18 mouse cellular contexts compared by ENCODE assay signal in the genomic region with DNA sequence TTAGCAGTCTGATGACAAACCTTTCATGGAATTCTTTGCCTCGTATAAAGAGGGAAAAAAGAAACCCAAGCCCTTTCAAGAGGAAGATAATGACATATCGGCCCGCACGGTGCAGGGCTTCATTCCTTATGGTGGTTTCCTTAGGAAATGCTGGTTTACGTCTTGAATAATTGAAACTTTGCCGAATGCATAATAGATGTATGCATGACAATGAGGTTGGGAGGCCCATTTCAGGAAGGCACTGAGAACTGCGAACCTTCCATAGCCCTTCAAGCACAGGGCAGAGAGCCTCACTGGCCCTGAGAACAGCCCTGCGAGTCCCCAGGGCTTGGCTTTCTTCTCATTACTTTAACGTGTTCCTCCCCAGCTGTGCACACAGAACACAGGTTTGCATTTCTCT.
A peak's percentile ranks its signal among the peaks of the same experiment; 100 is the strongest.
DNase-seq lines count a peak whose midpoint lies in the region; ATAC-seq lines count a peak whose summit lies in the region.
"Had no signal": no experiment of that assay in that cellular context is flagged by ENCODE, and none has a peak within 500 bp of the region (broad histone marks: within the 10 kb centered on the region; RNA-seq: fewer than 3 reads in every experiment).

No protein-coding gene starts in this region.

- H3K4me3 ChIP-seq in forebrain, embryonic 13.5 days, result no peak overlapping the region
- H3K4me3 ChIP-seq in forebrain, embryonic 10.5 days, result no peak overlapping the region
- H3K4me3 ChIP-seq in hindbrain, embryonic 13.5 days, result no peak overlapping the region
- H3K4me3 ChIP-seq in midbrain, embryonic 16.5 days (ENCODE audit: low read depth, low read length), result no peak overlapping the region
- H3K4me3 ChIP-seq: heart, embryonic 10.5 days; liver, embryonic 15.5 days had no signal

- H3K9ac ChIP-seq in forebrain, embryonic 13.5 days, result no peak overlapping the region
- H3K9ac ChIP-seq in hindbrain, embryonic 13.5 days, result no peak overlapping the region; the same call in 1 of the 2 replicates
- H3K9ac ChIP-seq in midbrain, embryonic 16.5 days (ENCODE audit: low read depth, low read length), result no peak overlapping the region
- H3K9ac ChIP-seq: liver, embryonic 15.5 days had no signal

- intact Hi-C loops in gastrocnemius, postnatal 14 days (cut with DNase I; ENCODE audit: low total_unique reads), result no loop called here

- H3K4me1 ChIP-seq in forebrain, embryonic 13.5 days, result peaks cover 16% of the 10 kb centered on the region
- H3K4me1 ChIP-seq in forebrain, embryonic 10.5 days, result peaks cover 5% of the 10 kb centered on the region
- H3K4me1 ChIP-seq in hindbrain, embryonic 13.5 days (replicated peaks), result peaks cover 26% of the 10 kb centered on the region
- peaks cover 2% of the 10 kb centered on the region; the same call in 1 of the 2 replicates for H3K4me1 ChIP-seq in midbrain, embryonic 16.5 days (ENCODE audit: control insufficient read depth, insufficient read depth, low read length)
- H3K4me1 ChIP-seq: liver, embryonic 15.5 days had no signal

- no peak for DNase-seq in forebrain, embryonic 10.5 days (ENCODE audit: extremely low spot score, low spot score)
- DNase-seq in brain, embryonic 18.5 days (ENCODE audit: low read depth, low spot score), result peak; percentile 46
- DNase-seq in gastrocnemius, postnatal 14 days, result no peak
- no peak for DNase-seq in urinary bladder, postnatal 10 days (ENCODE audit: low spot score)
- DNase-seq: adrenal gland, postnatal 25 days; cerebellum, adult 9-11 months; gastrocnemius, postnatal 25 days; heart, postnatal 14 days; kidney, adult 9 months; kidney, postnatal 4 days; right cerebral cortex, postnatal 4 days; thymus, postnatal 25 days had no signal

- no peaks in the 10 kb centered on the region for H3K9me3 ChIP-seq in forebrain, embryonic 13.5 days (replicated peaks)
- H3K9me3 ChIP-seq in forebrain, embryonic 10.5 days, result no peaks in the 10 kb centered on the region
- no peaks in the 10 kb centered on the region for H3K9me3 ChIP-seq in hindbrain, embryonic 13.5 days
- no peaks in the 10 kb centered on the region for H3K9me3 ChIP-seq in midbrain, embryonic 16.5 days (replicated peaks; ENCODE audit: control insufficient read depth, low read length, poor library complexity, severe bottlenecking)
- H3K9me3 ChIP-seq: heart, embryonic 10.5 days; liver, embryonic 15.5 days had no signal

- 30% methylated on average over 9 of the region's 9 CpGs for WGBS in forebrain, embryonic 13.5 days
- 74% methylated on average over 9 of the region's 9 CpGs for WGBS in forebrain, embryonic 10.5 days
- 30% methylated on average over 9 of the region's 9 CpGs for WGBS in hindbrain, embryonic 13.5 days
- WGBS in midbrain, embryonic 16.5 days, result 23% methylated on average over 9 of the region's 9 CpGs

- H3K36me3 ChIP-seq in forebrain, embryonic 13.5 days (ENCODE audit: poor library complexity, severe bottlenecking), result no peaks in the 10 kb centered on the region
- H3K36me3 ChIP-seq in forebrain, embryonic 10.5 days (replicated peaks), result no peaks in the 10 kb centered on the region
- H3K36me3 ChIP-seq in hindbrain, embryonic 13.5 days, result no peaks in the 10 kb centered on the region
- H3K36me3 ChIP-seq in midbrain, embryonic 16.5 days (ENCODE audit: control insufficient read depth, insufficient read depth, low read length), result no peaks in the 10 kb centered on the region
- H3K36me3 ChIP-seq: heart, embryonic 10.5 days; liver, embryonic 15.5 days had no signal

- H3K27ac ChIP-seq in forebrain, embryonic 13.5 days, result peak overlapping the region; percentile 31; the same call in 1 of the 2 replicates
- no peak overlapping the region for H3K27ac ChIP-seq in forebrain, embryonic 10.5 days
- H3K27ac ChIP-seq in hindbrain, embryonic 13.5 days, result peak overlapping the region; percentile 58; the same call in 1 of the 2 replicates
- peak overlapping the region; percentile 47; the same call in 1 of the 2 replicates for H3K27ac ChIP-seq in midbrain, embryonic 16.5 days (ENCODE audit: low read length)
- H3K27ac ChIP-seq: heart, embryonic 10.5 days; liver, embryonic 15.5 days had no signal

- no peak overlapping the region for H3K4me2 ChIP-seq in forebrain, embryonic 13.5 days
- H3K4me2 ChIP-seq in hindbrain, embryonic 13.5 days, result no peak overlapping the region
- H3K4me2 ChIP-seq in midbrain, embryonic 16.5 days (ENCODE audit: low read length), result no peak overlapping the region
- H3K4me2 ChIP-seq: liver, embryonic 15.5 days had no signal

- no peaks in the 10 kb centered on the region for H3K27me3 ChIP-seq in forebrain, embryonic 13.5 days
- H3K27me3 ChIP-seq in forebrain, embryonic 10.5 days (ENCODE audit: poor library complexity, severe bottlenecking), result no peaks in the 10 kb centered on the region
- no peaks in the 10 kb centered on the region for H3K27me3 ChIP-seq in hindbrain, embryonic 13.5 days
- no peaks in the 10 kb centered on the region for H3K27me3 ChIP-seq in midbrain, embryonic 16.5 days (ENCODE audit: control insufficient read depth, insufficient read depth, low read depth, low read length)
- H3K27me3 ChIP-seq: liver, embryonic 15.5 days had no signal

- peak; percentile 88 for ATAC-seq in forebrain, embryonic 13.5 days
- ATAC-seq in hindbrain, embryonic 13.5 days (ENCODE audit: low FRiP score), result no peak
- peak; percentile 79 for ATAC-seq in midbrain, embryonic 16.5 days
- ATAC-seq: inflammation-experienced regulatory T-cells, adult 6 months had no signal
